Mouse (Mus musculus): Measurements from ENCODE around the gene Ccdc60. TPM values are rescaled to one million over a fixed set of nuclear protein-coding genes. Genes with fewer than 3 reads are reported as not detected.
"Not testable (repeated sequence)": the region's sequence is repeated elsewhere in the genome, so short reads cannot be mapped to it uniquely, and the experiment has no call there.

The Ccdc60 gene
- total RNA-seq (2021): under 1 TPM; 0.23 to 0.27 TPM
- long read RNA-seq, experiment 1, partial matches to known transcripts: 0 of 1 reads
- long read RNA-seq, experiment 1, other reads (novel, unspliced or antisense): 1 of 1 reads
- long read RNA-seq, experiment 2, partial matches to known transcripts: 1 of 3 reads
- long read RNA-seq, experiment 2, other reads (novel, unspliced or antisense): 2 of 3 reads

DNA sequence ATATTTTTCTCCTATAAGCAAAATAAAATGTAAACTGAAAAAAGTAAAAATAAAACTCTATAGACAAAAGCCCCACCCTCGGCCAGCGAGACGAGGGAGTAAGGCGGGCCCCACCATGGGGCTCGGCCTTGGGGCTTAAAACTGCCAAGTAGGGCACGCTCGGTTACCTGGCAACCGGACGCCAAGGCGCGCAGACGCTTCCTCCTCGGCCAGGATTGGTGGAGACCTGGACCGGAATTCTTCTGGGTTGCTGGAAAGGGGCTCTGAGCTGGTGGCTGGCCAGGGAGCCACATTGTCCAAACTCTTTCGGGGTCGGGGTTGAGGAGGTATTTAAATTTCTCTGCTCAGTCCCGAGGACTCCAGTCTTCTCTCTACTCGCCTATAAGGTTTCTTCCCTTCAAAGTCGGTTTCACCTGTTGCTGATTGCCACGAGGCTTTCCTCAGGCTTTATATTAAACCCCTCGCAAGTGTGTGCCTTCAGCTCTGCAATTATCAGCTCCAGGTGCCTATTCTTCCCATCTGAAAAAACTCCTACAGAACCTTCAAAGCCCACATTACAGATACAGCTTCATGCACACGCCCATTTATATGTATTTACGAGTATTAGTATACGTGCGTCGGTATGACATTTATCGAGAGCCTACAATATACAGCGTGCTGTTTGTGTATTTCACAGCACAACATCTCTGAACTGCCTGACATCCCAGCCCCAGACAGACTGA, at the start of gene Ccdc60:
Gene Ccdc60, minus strand, starts transcription at position 137 of the 722 bp plus-strand sequence.
- DNase-seq (ENCODE audit: extremely low spot score in 1 of 2, low spot score in 2 of 2): no peak
- TF ChIP-seq CTCF (IDR thresholded peaks at IDR 0.05): no peak
- Histone ChIP-seq H3K27ac (no peak within 1 kb of the TSS), H3K4me3 (no peak within 1 kb of the TSS)
- intact Hi-C loops (cut with DNase I): no loop called here

DNA sequence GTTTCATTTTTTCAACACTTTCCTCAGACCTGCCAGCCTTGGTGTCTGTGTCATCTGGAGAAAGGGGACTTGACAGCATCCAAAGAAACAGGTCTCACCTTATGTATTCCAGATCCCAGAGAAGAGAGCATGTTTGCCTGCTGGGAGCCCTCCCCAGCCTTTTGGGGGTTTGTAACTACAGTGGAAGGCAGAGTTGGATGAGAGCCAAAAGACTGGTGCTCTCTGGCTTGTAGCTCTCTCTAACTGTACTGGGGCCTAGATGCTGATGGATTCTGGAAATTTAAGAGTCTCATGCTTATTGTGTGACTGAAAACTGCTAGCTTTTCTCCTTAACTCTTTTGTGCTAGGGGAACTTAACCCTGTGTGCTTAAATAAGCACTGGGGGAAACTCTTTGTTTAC, 47.4 kb upstream of the Ccdc60 start:
- Histone ChIP-seq H3K27ac (no peak overlapping the region), H3K4me3 (no peak overlapping the region)
- no peak for TF ChIP-seq CTCF (IDR thresholded peaks at IDR 0.05)
- no peak for DNase-seq (ENCODE audit: extremely low spot score in 1 of 2, low spot score in 2 of 2)
- intact Hi-C loops (cut with DNase I): no loop called here

DNA sequence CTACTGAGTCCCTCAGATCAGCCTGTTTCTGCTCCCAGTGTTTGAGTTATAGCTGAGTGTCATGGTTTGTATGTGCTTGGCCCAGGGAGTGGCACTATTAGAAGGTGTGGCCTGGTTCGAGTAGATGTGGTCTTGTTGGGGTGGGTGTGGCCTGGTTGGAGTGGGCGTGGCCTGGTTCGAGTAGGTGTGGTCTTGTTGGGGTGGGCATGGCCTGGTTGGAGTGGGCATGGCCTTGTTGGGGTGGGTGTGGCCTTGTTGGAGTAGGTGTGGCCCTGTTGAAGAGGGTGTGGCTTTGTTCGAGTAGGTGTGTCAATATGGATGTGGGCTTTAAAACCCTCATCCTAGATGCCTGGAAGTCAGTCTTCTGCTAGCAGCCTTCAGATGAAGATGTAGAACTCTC, 40.1 kb upstream of the Ccdc60 start:
- H3K27ac ChIP-seq: no peak overlapping the region
- H3K4me3 ChIP-seq: no peak overlapping the region
- TF ChIP-seq CTCF (IDR thresholded peaks at IDR 0.05): no peak
- no peak for DNase-seq (ENCODE audit: extremely low spot score in 1 of 2, low spot score in 2 of 2)
- intact Hi-C loops (cut with DNase I): no loop called here

DNA sequence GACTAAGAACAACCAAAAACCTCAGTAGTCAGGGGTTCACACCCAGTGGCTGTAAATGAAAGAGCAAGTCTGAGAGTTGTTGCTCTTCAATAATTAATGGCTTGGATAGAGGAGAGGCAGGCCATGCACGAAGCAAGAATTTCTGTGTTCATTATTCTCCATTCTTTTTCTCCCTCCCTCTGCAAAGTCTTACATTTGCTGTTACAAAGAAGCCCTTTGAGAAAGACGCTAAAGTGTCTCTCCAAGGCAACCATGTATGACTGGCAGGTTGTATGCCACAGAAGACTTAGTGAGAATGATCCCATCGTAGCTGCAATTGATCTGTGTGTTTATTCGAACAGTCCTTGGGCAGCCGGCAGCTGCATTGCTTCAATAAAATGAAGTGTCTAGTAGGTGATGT, 34.6 kb upstream of the Ccdc60 start:
- H3K4me3 ChIP-seq: no peak overlapping the region
- DNase-seq (ENCODE audit: extremely low spot score in 1 of 2, low spot score in 2 of 2): no peak
- no peak overlapping the region for H3K27ac ChIP-seq
- intact Hi-C loops (cut with DNase I): no loop called here
- no peak for TF ChIP-seq CTCF (IDR thresholded peaks at IDR 0.05)

DNA sequence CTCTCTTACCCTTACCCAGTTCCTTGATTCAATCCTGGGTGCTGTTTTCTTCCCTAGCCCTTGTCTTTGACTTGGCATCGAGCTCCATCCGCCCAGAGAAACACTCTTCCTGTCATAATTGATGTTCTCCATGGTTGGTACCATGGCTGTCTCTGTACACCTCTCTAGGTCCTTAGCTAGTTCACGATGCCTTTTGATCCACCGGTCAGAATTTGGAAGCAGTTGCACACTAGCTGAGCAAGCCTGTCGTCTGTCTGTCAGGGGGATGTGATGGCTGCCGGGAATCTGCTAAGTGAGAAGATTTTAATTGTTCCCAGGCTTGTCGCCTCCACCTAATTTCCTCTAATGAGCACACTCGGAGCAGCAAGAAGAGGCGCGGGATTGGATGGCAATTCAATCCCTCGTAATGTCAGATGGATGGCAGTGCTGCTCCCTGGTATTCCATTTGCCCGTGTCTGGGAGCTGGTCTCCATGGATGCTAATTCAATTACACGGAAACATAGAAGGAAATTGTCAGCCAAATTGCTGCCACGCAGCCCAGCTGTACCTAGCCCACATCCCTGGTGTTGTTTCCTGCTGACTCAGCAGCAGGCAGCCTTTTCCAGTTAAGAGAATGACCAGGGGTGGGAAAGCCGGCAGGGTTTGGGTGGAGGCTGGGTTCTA, 33.7 kb upstream of the Ccdc60 start:
- no peak overlapping the region for H3K4me3 ChIP-seq
- no peak overlapping the region for H3K27ac ChIP-seq
- DNase-seq (ENCODE audit: extremely low spot score in 1 of 2, low spot score in 2 of 2): peak; percentile 21 to 27
- TF ChIP-seq CTCF (IDR thresholded peaks at IDR 0.05): no peak
- intact Hi-C loops (cut with DNase I): no loop called here

DNA sequence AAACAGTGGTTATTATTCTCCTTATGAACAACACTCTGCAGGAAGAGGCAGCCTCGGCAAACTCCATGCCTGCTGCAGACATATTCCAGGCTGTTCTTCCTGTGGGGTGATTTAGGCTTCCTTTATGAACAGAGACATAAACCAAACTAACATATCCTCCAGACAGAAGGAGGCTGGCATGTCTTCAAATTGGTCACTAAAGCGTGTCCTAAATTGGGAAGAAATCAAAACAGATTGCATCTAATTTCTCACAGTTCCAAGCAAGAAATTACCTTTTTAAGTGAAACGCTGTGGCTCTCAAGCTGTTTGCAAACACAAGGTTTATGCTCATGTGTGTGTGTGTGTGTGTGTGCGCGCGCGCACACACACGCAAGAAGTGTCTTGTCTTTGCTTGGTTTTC, 24.9 kb upstream of the Ccdc60 start:
- intact Hi-C loops (cut with DNase I): loop anchor here (5.0 kb wide), 1 partner anchor 81 kb away; no protein-coding TSS in a partner anchor
- DNase-seq (ENCODE audit: extremely low spot score in 1 of 2, low spot score in 2 of 2): no peak
- no peak overlapping the region for H3K27ac ChIP-seq

DNA sequence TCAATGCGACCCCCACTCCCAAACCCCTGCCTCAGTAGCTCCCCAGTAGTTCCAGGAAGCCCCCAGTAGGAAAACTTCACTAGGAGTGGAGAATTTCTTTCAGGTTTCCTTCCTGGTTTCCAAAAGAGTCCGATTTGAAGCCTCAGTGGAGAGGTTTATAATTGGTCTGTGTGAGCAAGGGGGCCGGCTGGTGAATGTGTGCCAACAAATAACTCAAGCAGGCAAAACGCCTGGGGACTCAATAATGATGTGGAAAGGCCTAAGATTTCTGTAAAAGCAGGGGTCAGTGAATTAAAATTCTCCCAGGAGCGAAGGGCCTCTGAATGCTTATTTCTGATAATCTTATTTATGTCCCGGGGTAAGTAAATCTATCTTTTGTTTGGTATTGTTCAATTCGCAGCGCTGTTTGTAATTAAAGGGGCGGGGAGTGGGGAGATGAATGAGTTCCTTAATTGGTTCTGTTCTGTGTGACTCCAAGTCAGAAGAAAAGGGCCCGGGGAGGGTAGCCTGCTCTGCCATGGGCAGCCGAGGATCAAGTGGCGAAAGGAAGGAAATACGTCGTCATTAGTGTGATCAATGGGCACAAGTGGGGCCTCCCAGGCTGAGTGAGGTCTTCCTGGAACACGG, 23.4 kb upstream of the Ccdc60 start:
- no peak for TF ChIP-seq CTCF (IDR thresholded peaks at IDR 0.05)
- no peak for DNase-seq (ENCODE audit: extremely low spot score in 1 of 2, low spot score in 2 of 2)
- Histone ChIP-seq H3K27ac (no peak overlapping the region), H3K4me3 (peak overlapping the region; percentile 16; the same call in 1 of the 2 replicates)
- intact Hi-C loops (cut with DNase I): loop anchor here (5.0 kb wide), 1 partner anchor 80 kb away; no protein-coding TSS in a partner anchor

More for the DNA sequence above, 24.9 kb upstream of the Ccdc60 start:
- no peak for TF ChIP-seq CTCF (IDR thresholded peaks at IDR 0.05)
- no peak overlapping the region for H3K4me3 ChIP-seq

DNA sequence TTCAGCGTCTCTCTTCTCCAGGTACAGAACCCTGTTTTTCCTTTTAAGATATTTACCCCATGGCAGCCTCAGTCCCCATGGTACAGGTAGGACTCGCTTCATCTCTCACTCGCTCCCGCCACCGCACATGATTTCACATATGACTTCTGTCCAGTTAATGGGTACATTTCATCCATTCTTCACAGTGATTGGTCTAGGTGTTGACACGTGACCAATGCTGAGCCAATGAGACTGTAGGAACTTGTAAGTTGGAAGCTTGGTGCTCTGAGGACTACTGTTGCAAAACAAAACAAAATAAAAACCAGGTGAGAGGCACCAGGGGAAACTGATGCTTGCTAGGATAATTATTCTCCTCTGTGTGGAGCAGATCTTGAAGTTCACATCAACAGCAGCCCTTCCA, 22.9 kb upstream of the Ccdc60 start:
- H3K27ac ChIP-seq: no peak overlapping the region
- no peak overlapping the region for H3K4me3 ChIP-seq
- no peak for DNase-seq (ENCODE audit: extremely low spot score in 1 of 2, low spot score in 2 of 2)
- intact Hi-C loops (cut with DNase I): loop anchor here (5.0 kb wide), 1 partner anchor 79 kb away; no protein-coding TSS in a partner anchor
- TF ChIP-seq CTCF (IDR thresholded peaks at IDR 0.05): no peak

DNA sequence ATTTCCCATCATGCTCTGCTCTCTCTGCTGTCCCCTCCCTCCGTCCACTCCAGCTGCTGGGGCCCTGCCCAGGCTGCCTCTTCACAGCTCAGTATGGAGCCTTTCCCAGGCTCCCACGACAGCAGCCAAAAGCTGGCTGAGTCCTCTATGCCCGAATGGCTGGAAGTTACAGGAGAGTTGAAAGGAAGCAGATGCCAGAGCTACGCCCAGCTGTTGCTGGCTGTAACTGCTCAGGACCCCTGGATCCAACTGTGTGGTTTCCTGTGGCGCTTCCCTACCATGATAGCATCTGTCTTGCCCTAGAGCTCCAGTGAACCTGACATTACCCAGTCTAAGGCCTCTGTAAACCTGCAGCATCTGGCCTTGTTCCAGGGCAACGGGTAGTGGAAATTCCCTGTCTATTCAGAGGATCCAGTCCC, 20.6 kb upstream of the Ccdc60 start:
- Histone ChIP-seq H3K27ac (no peak overlapping the region), H3K4me3 (no peak overlapping the region)
- intact Hi-C loops (cut with DNase I): no loop called here
- no peak for TF ChIP-seq CTCF (IDR thresholded peaks at IDR 0.05)
- DNase-seq (ENCODE audit: extremely low spot score in 1 of 2, low spot score in 2 of 2): no peak

DNA sequence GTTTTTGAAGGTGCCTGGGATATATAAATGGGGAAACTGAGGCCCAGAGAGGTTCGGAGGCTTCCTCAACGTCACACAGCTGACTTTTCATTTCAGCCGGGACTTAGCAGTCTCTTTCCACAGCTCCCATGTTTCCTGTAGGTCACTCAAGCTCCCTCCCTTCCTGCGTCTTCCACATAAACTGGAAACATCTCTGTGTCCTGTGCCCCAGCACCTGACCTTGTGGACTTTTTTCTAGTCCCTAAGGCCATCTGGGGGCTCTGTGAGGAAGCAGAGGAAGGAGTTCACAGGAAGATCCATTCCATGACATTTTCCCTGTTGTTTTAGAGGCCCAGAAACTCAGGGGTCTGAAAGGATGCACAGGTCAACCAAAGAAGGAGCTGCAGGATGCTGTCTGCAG, 16.8 kb upstream of the Ccdc60 start:
- no peak for DNase-seq (ENCODE audit: extremely low spot score in 1 of 2, low spot score in 2 of 2)
- intact Hi-C loops (cut with DNase I): no loop called here
- no peak overlapping the region for H3K4me3 ChIP-seq
- H3K27ac ChIP-seq: no peak overlapping the region
- no peak for TF ChIP-seq CTCF (IDR thresholded peaks at IDR 0.05)

DNA sequence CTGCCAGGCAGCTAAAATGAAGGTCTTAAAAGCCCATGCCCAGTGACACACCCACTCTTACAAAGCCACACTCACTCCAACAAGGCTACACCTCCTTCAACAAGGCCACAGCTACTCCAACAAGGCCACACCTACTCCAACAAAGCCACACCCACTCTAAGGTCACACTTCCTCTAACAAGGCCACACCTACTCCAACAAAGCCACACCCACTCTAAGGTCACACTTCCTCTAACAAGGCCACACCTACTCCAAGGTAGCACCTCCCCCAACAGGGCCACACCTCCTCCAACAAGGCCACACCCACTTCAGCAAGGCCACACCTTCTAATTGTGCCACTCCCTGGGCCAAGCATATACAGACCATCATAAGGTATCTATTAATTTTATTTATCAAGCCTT, 16.4 kb upstream of the Ccdc60 start:
- intact Hi-C loops (cut with DNase I); H3K27ac ChIP-seq; H3K4me3 ChIP-seq; DNase-seq (ENCODE audit: extremely low spot score in 1 of 2, low spot score in 2 of 2): not testable (repeated sequence)

DNA sequence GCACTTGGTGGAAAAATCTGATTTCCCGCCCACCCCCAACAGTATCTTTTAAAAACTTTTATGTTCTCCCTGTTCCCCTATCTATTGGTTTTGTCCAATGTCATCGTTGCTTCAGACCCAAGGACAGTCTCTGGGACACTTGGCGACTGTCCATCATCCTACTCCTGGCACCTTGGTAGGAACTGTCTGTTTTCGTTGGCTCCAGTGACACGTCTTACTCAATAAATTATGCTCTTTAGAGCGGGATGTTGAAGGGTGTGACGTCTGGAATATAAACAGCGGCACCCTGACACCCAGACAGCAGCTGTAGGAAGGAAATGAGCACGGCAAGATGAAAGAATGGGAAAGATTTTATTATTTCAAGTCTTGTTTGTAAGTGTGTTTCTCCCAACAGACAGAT, 12.2 kb upstream of the Ccdc60 start:
- H3K27ac ChIP-seq: no peak overlapping the region
- no peak overlapping the region for H3K4me3 ChIP-seq
- intact Hi-C loops (cut with DNase I): no loop called here
- no peak for DNase-seq (ENCODE audit: extremely low spot score in 1 of 2, low spot score in 2 of 2)
- TF ChIP-seq CTCF (IDR thresholded peaks at IDR 0.05): no peak
